Mouse (Mus musculus): ENCODE measurements around the gene Nxpe3.

DNA sequence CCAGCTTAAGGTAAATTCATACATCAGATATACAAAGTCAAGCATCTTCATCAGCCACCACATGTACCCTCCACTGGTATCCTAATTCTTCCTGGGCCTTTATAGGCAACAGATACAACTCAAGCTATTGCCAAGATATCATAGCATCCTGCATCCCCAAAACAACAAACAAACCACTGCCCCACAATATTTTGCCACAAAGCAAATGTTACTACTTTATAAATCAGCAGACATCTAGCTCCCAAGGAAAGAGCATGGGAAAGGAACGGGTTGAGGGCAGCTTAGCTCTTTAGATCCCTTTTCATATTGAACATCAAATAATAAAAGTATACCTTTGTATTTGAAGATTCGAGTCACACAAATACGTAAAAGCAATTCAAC, 57.0 kb downstream of the Nxpe3 start:
- TF ChIP-seq SRF (IDR thresholded peaks at IDR 0.05; ENCODE audit: control insufficient read depth, insufficient read length, low read depth) (no peak), POLR2A (IDR thresholded peaks at IDR 0.05; ENCODE audit: insufficient read length, low read depth) (no peak)
